Mouse (Mus musculus): Measurements from ENCODE around the gene Sugt1.

The Sugt1 gene

GRCm38 (mm10) chr14:79677891-79678687 is 90.6 kb downstream of the Sugt1 start:
- DNase-seq, result no peak

- DNase-seq, result no peak
Measured at GRCm38 (mm10) chr14:79680652-79681051, 93.2 kb downstream of the Sugt1 start.

Data from kidney, postnatal 25 days (tissue).